Mouse (Mus musculus) right cerebral cortex, adult 2 months (tissue): ENCODE measurements around the gene Zg16.
A peak's percentile ranks its signal among the peaks of the same experiment; 100 is the strongest.

Source experiments
- DNase-seq, 2 experiments: peaks; one replicate each; pipeline ENCODE4 v3.0.0; 2021 to 2022; ENCODE audit warnings: low spot score in 2 of 2

Gene Zg16

GRCm38 (mm10) chr7:127008239-127009019 is 78.7 kb downstream of the Zg16 start:
- peak; percentile 74 to 79 for DNase-seq

- no peak for DNase-seq
Measured at GRCm38 (mm10) chr7:127007313-127008024, 79.7 kb downstream of the Zg16 start.

DNA sequence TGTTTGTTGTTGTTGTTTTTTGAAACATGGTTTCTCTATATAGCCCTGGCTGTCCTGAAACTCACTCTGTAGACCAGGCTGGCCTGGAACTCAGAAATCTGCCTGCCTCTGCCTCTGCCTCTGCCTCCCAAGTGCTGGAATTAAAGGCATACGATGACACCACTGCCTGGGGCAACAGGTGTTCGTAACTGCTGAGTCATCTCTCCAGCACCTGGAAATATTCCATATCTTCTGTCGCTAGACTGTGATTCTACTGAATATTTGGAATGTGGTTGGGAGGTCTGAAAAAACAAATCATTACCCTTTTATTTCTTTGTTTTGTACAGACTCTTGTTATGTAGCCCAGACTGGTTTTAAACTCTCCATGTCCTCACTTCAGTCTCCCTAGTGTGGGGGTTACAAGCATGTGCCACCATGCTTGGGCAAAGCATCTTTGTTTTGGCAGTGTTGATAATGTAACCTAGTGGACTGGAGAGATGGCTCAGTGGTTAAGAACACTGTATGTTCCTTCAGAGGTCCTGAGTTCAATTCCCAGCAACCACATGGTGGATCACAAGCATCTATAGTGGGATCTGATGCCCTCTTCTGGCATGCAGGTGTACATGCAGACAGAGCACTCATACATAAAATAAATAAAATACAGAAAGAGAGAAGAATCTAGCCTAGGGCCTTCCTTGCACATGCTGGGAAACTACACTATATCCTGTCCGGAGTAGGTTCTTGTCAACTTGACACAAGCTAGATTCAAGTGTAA is 82.8 kb downstream of the Zg16 start:
- no peak for DNase-seq

DNA sequence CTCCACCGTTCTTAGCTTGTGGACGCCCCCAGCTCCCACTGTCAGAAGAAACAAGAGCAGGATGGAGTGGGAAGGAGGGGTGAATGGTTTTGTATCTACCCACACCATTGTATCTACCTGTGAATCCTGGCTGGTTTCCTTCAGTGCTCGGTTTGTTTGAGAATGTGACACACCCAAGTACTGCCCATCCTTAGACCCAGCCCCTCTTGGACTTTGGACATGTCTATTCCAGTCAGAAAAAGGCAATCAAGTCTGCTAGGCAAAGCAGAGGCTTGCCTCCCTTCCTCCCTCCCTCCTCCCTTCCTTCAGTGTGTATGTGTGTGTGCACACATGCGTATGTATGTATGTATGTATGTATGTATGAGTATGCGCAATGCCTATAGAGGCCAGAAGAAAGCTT is 83.5 kb downstream of the Zg16 start:
- DNase-seq = no peak
